Comparison of ENCODE assay signal across 13 mouse cellular contexts in genomic region chr19:42595066-42595465, GRCm38 (mm10). TPM values are rescaled to one million over a fixed set of nuclear protein-coding genes. Genes with fewer than 3 reads are reported as not detected.
"Had no signal": no experiment of that assay in that cellular context is flagged by ENCODE, and none has a peak within 500 bp of the region (broad histone marks: within the 10 kb centered on the region; RNA-seq: fewer than 3 reads in every experiment).

No protein-coding gene starts in this region.

- H3K9me3 ChIP-seq: limb, embryonic 13.5 days; neural tube, embryonic 12.5 days; stomach, embryonic 15.5 days had no signal

- H3K4me3 ChIP-seq: limb, embryonic 13.5 days; neural tube, embryonic 12.5 days; stomach, embryonic 15.5 days had no signal

- H3K9ac ChIP-seq: limb, embryonic 13.5 days; liver, embryonic 14.5 days; neural tube, embryonic 12.5 days; stomach, embryonic 15.5 days had no signal

- H3K4me1 ChIP-seq: neural tube, embryonic 12.5 days; stomach, embryonic 15.5 days had no signal

- H3K27ac ChIP-seq: limb, embryonic 13.5 days; liver, embryonic 14.5 days; neural tube, embryonic 12.5 days; stomach, embryonic 15.5 days had no signal

- H3K4me2 ChIP-seq: limb, embryonic 13.5 days; neural tube, embryonic 12.5 days; stomach, embryonic 15.5 days had no signal

- DNase-seq: kidney, postnatal 14 days; left cerebral cortex, postnatal 4 days; lung, adult 18-20 months; midbrain, embryonic 14.5 days; right cerebral cortex, postnatal 4 days; thymus, adult 18-20 months; thymus, postnatal 14 days had no signal

- H3K27me3 ChIP-seq: limb, embryonic 13.5 days; neural tube, embryonic 12.5 days; stomach, embryonic 15.5 days had no signal

RNA-seq across cellular contexts. Expression of gene Loxl4, which starts 17.5 kb away (rescaled TPM):
- total RNA-seq: monocyte, adult 5-6 weeks; neutrophil, adult 5-6 weeks had no signal
